In genomic region chr1:57605525-57605924, GRCm38 (mm10) we compare ENCODE assay signal across 19 mouse cellular contexts.
DNase-seq lines count a peak whose midpoint lies in the region; ATAC-seq and TF ChIP-seq lines count a peak whose summit lies in the region.
"Had no signal": no experiment of that assay in that cellular context is flagged by ENCODE, and none has a peak within 500 bp of the region (broad histone marks: within the 10 kb centered on the region; RNA-seq: fewer than 3 reads in every experiment).

No protein-coding gene starts in this region.

- no peak overlapping the region for H3K4me3 ChIP-seq in kidney, embryonic 15.5 days (replicated peaks)
- no peak overlapping the region for H3K4me3 ChIP-seq in embryonic fibroblast, embryonic 13.5 days (ENCODE audit: insufficient read depth, low read length)
- no peak overlapping the region for H3K4me3 ChIP-seq in myocyte
- H3K4me3 ChIP-seq: embryonic facial prominence, embryonic 12.5 days; forebrain, embryonic 10.5 days; heart, embryonic 13.5 days; hindbrain, embryonic 15.5 days had no signal

- no peak for ATAC-seq in kidney, embryonic 15.5 days (replicated peaks; ENCODE audit: low FRiP score)
- ATAC-seq in erythroid progenitor cell, adult 5-6 weeks (replicated peaks; ENCODE audit: low FRiP score, poor library complexity, severe bottlenecking): no peak
- ATAC-seq: forebrain, embryonic 14.5 days had no signal

- no peak overlapping the region for H3K4me2 ChIP-seq in kidney, embryonic 15.5 days
- H3K4me2 ChIP-seq in myocyte (ENCODE audit: low read depth): peak overlapping the region; percentile 50
- H3K4me2 ChIP-seq: embryonic facial prominence, embryonic 12.5 days; heart, embryonic 13.5 days; hindbrain, embryonic 15.5 days had no signal

- H3K4me1 ChIP-seq in kidney, embryonic 15.5 days: peaks cover 15% of the 10 kb centered on the region
- H3K4me1 ChIP-seq in embryonic fibroblast, embryonic 13.5 days (ENCODE audit: control insufficient read depth, insufficient read depth, low read length): peaks cover 11% of the 10 kb centered on the region

- no peak for DNase-seq in kidney, adult 18-20 months
- peak; percentile 59 for DNase-seq in Muller cell, postnatal 12 days (ENCODE audit: inconsistent ontology term)
- DNase-seq: adrenal gland, adult 8-10 months; cerebellum, adult 11 months; cerebellum, adult 8-10 months; cerebellum, postnatal 14 days; embryo, embryonic 11 days; gastrocnemius, postnatal 10 days; heart, postnatal 36 days had no signal

- no peaks in the 10 kb centered on the region for H3K9me3 ChIP-seq in kidney, embryonic 15.5 days (replicated peaks)
- H3K9me3 ChIP-seq: embryonic facial prominence, embryonic 12.5 days; forebrain, embryonic 10.5 days; heart, embryonic 13.5 days; hindbrain, embryonic 15.5 days had no signal

- WGBS in kidney, embryonic 15.5 days: 64% methylated on average over 1 of the region's 1 CpGs

- H3K79me2 ChIP-seq in myocyte (ENCODE audit: control insufficient read depth, insufficient read depth): no peaks in the 10 kb centered on the region

- H3K27me3 ChIP-seq in kidney, embryonic 15.5 days: no peaks in the 10 kb centered on the region
- H3K27me3 ChIP-seq in myocyte (ENCODE audit: control insufficient read depth, insufficient read depth, insufficient read length): no peaks in the 10 kb centered on the region
- H3K27me3 ChIP-seq: CH12.LX; embryonic facial prominence, embryonic 12.5 days; heart, embryonic 13.5 days; hindbrain, embryonic 15.5 days had no signal

- 0 out of 2 replicates have a peak overlapping the region, but pooled peaks have one; percentile 3 for H3K27ac ChIP-seq in kidney, embryonic 15.5 days
- H3K27ac ChIP-seq in embryonic fibroblast, embryonic 13.5 days (ENCODE audit: insufficient read depth, low read length): peak overlapping the region; percentile 99
- H3K27ac ChIP-seq: embryonic facial prominence, embryonic 12.5 days; forebrain, embryonic 10.5 days; heart, embryonic 13.5 days; hindbrain, embryonic 15.5 days had no signal

- no peaks in the 10 kb centered on the region for H3K36me3 ChIP-seq in kidney, embryonic 15.5 days
- no peaks in the 10 kb centered on the region for H3K36me3 ChIP-seq in myocyte (ENCODE audit: control insufficient read depth, insufficient read depth)
- H3K36me3 ChIP-seq: embryonic facial prominence, embryonic 12.5 days; forebrain, embryonic 10.5 days; heart, embryonic 13.5 days; hindbrain, embryonic 15.5 days had no signal

- no peak overlapping the region for H3K9ac ChIP-seq in kidney, embryonic 15.5 days
- H3K9ac ChIP-seq: embryonic facial prominence, embryonic 12.5 days; heart, embryonic 13.5 days; hindbrain, embryonic 15.5 days had no signal

- TF ChIP-seq POLR2A in embryonic fibroblast, embryonic 13.5 days (IDR thresholded peaks at IDR 0.05; ENCODE audit: low read depth, low read length): no peak
- no peak for TF ChIP-seq POLR2A in myocyte (IDR thresholded peaks at IDR 0.05; ENCODE audit: insufficient read length, low read depth)

- no peak for TF ChIP-seq CTCF in embryonic fibroblast, embryonic 13.5 days (IDR thresholded peaks at IDR 0.05; ENCODE audit: borderline replicate concordance, insufficient read depth, low read length)

- H3ac ChIP-seq in myocyte (ENCODE audit: control insufficient read depth, insufficient read length): no peak overlapping the region

TF ChIP-seq in myocyte, 11 proteins besides CTCF, POLR2A, EP300 and RAD21:
- TF ChIP-seq POLR2AphosphoS2 (IDR thresholded peaks at IDR 0.05; ENCODE audit: insufficient read length, low read depth): no peak
- no peak for TF ChIP-seq TCF3 (IDR thresholded peaks at IDR 0.05; ENCODE audit: insufficient read length, low read depth)
